Mouse (Mus musculus) ovary, postnatal 36 days (tissue): ENCODE results near the gene Cdc25a.

Source experiments
- DNase-seq: peaks from one replicate; pipeline ENCODE4 v3.0.0; 2022; ENCODE audit warnings: low spot score, mixed read lengths

Cdc25a gene

GRCm38 (mm10) chr9:109874797-109875691 is at the start of gene Cdc25a:
Gene Cdc25a, plus strand, starts transcription at chr9:109875579.
- peak; percentile 96 for DNase-seq

- DNase-seq = no peak
These were observed 49.6 kb upstream of the Cdc25a start for GRCm38 (mm10) chr9:109825739-109826138.

GRCm38 (mm10) chr9:109826181-109826580 is 49.2 kb upstream of the Cdc25a start:
- DNase-seq = no peak

GRCm38 (mm10) chr9:109832391-109833087 is 42.8 kb upstream of the Cdc25a start, which contains the start of gene Nme6:
Gene Nme6, plus strand, starts transcription at chr9:109832749.
- peak; percentile 86 for DNase-seq

GRCm38 (mm10) chr9:109833088-109833412 is 42.3 kb upstream of the Cdc25a start:
- DNase-seq = no peak

GRCm38 (mm10) chr9:109849312-109849758 is 26.0 kb upstream of the Cdc25a start, which contains the start of gene Camp:
Gene Camp, minus strand, starts transcription at chr9:109849617.
- peak; percentile 57 for DNase-seq

- DNase-seq = no peak
These were observed 25.3 kb upstream of the Cdc25a start for GRCm38 (mm10) chr9:109850099-109850498.

- DNase-seq = no peak
These were observed 21.0 kb upstream of the Cdc25a start for GRCm38 (mm10) chr9:109854341-109854740.

GRCm38 (mm10) chr9:109855947-109856346 is 19.4 kb upstream of the Cdc25a start:
- DNase-seq = no peak

- DNase-seq = peak; percentile 78
These were observed 12.9 kb upstream of the Cdc25a start for GRCm38 (mm10) chr9:109862397-109863044.

- DNase-seq = no peak
These were observed 12.3 kb upstream of the Cdc25a start for GRCm38 (mm10) chr9:109863085-109863484.

GRCm38 (mm10) chr9:109866218-109866617 is 9.2 kb upstream of the Cdc25a start:
- DNase-seq = no peak

- DNase-seq = no peak
These were observed 4.3 kb upstream of the Cdc25a start for GRCm38 (mm10) chr9:109870983-109871572.

- peak; percentile 71 for DNase-seq
These were observed 569 bp downstream of the Cdc25a start for GRCm38 (mm10) chr9:109875695-109876601.

GRCm38 (mm10) chr9:109876756-109877155 is 1.4 kb downstream of the Cdc25a start:
- DNase-seq = no peak

- no peak for DNase-seq
These were observed 2.3 kb downstream of the Cdc25a start for GRCm38 (mm10) chr9:109877666-109878065.

GRCm38 (mm10) chr9:109879305-109879704 is 3.9 kb downstream of the Cdc25a start:
- no peak for DNase-seq

GRCm38 (mm10) chr9:109886259-109886658 is 10.9 kb downstream of the Cdc25a start:
- no peak for DNase-seq

GRCm38 (mm10) chr9:109887321-109887720 is 11.9 kb downstream of the Cdc25a start:
- no peak for DNase-seq

- no peak for DNase-seq
These were observed 16.1 kb downstream of the Cdc25a start for GRCm38 (mm10) chr9:109891501-109891900.

GRCm38 (mm10) chr9:109892651-109893250 is 17.4 kb downstream of the Cdc25a start:
- peak; percentile 74 for DNase-seq
